ENCODE assay signal across 12 mouse cellular contexts in the genomic region with DNA sequence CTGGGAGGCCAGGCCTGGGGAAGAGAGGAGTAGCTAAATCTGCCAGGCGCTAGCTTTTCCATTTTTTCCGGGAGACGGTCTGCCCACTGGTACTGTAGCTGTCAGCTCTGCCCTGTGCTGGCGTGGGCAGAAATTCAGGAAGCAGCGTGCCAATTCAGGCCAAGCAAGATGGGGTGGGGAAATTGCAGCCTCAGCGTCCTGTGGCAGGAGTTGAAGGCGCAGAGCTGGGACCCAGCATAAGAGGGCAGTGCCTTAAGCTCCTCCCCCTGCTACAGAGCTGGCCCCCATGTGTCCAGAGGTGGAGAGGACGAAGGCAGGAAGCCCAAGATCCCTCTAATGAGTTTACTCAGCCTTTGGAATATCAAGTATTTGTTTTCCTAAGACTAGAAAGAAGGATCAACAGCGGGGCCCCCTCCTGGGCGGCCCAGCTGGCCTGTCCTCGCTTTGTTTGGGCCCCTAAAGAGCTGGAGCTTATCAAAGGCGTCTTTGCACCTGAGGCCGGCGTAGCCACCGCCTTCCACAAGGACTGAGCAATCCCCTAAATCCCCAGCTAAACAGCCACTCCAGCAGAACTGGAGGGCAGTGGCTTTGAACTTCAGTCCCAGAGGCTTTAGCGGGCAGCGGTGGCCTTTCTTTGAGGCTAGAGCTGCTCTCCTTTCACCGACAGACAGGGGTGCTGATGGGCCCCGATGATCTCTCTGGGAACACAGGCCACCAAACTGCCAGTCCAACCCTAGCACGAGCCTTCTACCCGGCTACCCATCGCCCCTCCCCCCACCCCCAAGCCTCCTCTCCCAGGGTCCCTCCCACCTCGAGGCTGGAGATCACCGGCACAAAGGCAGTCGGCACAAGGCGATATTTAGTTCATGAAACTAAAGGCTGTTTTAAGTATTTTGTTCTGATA.
DNase-seq lines count a peak whose midpoint lies in the region; ATAC-seq lines count a peak whose summit lies in the region.
"Had no signal": no experiment of that assay in that cellular context is flagged by ENCODE, and none has a peak within 500 bp of the region (broad histone marks: within the 10 kb centered on the region; RNA-seq: fewer than 3 reads in every experiment).

No protein-coding gene starts in this region.

- H3K9me3 ChIP-seq in heart, embryonic 15.5 days (replicated peaks), result no peaks in the 10 kb centered on the region
- H3K9me3 ChIP-seq in embryonic facial prominence, embryonic 13.5 days, result no peaks in the 10 kb centered on the region
- H3K9me3 ChIP-seq in midbrain, embryonic 12.5 days, result no peaks in the 10 kb centered on the region

- DNase-seq in heart, adult 9 months (ENCODE audit: low spot score in 2 of 2), result no peak
- DNase-seq in Muller cell, postnatal 12 days (ENCODE audit: inconsistent ontology term), result peak; percentile 19
- no peak for DNase-seq in layer of hippocampus, adult 9-11 months
- DNase-seq in kidney, postnatal 36 days, result no peak
- DNase-seq: heart, postnatal 36 days had no signal

- no peak overlapping the region for H3K9ac ChIP-seq in heart, embryonic 15.5 days
- 0 out of 2 replicates have a peak overlapping the region, but pooled peaks have one; percentile 16 for H3K9ac ChIP-seq in embryonic facial prominence, embryonic 13.5 days
- no peak overlapping the region for H3K9ac ChIP-seq in midbrain, embryonic 12.5 days (replicated peaks)

- H3K4me3 ChIP-seq in heart, embryonic 15.5 days, result no peak overlapping the region
- H3K4me3 ChIP-seq in embryonic facial prominence, embryonic 13.5 days, result no peak overlapping the region
- no peak overlapping the region for H3K4me3 ChIP-seq in midbrain, embryonic 12.5 days
- H3K4me3 ChIP-seq: erythroblast, embryonic 14.5 days; left cerebral cortex, adult 2 months had no signal

- H3K4me1 ChIP-seq in heart, embryonic 15.5 days (replicated peaks), result 0 out of 2 replicates have a peak, but pooled peaks cover 6% of the 10 kb centered on the region
- peaks cover 17% of the 10 kb centered on the region for H3K4me1 ChIP-seq in embryonic facial prominence, embryonic 13.5 days
- H3K4me1 ChIP-seq in midbrain, embryonic 12.5 days, result peaks cover 26% of the 10 kb centered on the region

- H3K27me3 ChIP-seq in heart, embryonic 15.5 days, result peaks cover 16% of the 10 kb centered on the region; the same call in 1 of the 2 replicates
- peaks cover 8% of the 10 kb centered on the region; the same call in 1 of the 2 replicates for H3K27me3 ChIP-seq in embryonic facial prominence, embryonic 13.5 days
- peaks cover 30% of the 10 kb centered on the region for H3K27me3 ChIP-seq in midbrain, embryonic 12.5 days

- H3K4me2 ChIP-seq in heart, embryonic 15.5 days, result no peak overlapping the region
- no peak overlapping the region for H3K4me2 ChIP-seq in embryonic facial prominence, embryonic 13.5 days
- H3K4me2 ChIP-seq in midbrain, embryonic 12.5 days (replicated peaks), result peak overlapping the region; percentile 16; the same call in 1 of the 2 replicates

- H3K36me3 ChIP-seq in heart, embryonic 15.5 days, result no peaks in the 10 kb centered on the region
- no peaks in the 10 kb centered on the region for H3K36me3 ChIP-seq in embryonic facial prominence, embryonic 13.5 days
- H3K36me3 ChIP-seq in midbrain, embryonic 12.5 days, result no peaks in the 10 kb centered on the region

- H3K27ac ChIP-seq in heart, embryonic 15.5 days, result no peak overlapping the region
- H3K27ac ChIP-seq in embryonic facial prominence, embryonic 13.5 days, result no peak overlapping the region
- peak overlapping the region; percentile 63 for H3K27ac ChIP-seq in midbrain, embryonic 12.5 days (replicated peaks)
- H3K27ac ChIP-seq: left cerebral cortex, adult 2 months; macrophage had no signal

- 10% methylated on average over 26 of the region's 26 CpGs for WGBS in heart, embryonic 15.5 days
- 13% methylated on average over 26 of the region's 26 CpGs for WGBS in embryonic facial prominence, embryonic 13.5 days
- WGBS in midbrain, embryonic 12.5 days, result 6% methylated on average over 26 of the region's 26 CpGs

- ATAC-seq in heart, embryonic 15.5 days (replicated peaks; ENCODE audit: insufficient number of reproducible peaks, insufficient read depth, low FRiP score, low read depth), result 0 out of 2 replicates have a peak, but pooled peaks have one; percentile 11
- no peak; the same call in 1 of the 2 replicates for ATAC-seq in embryonic facial prominence, embryonic 13.5 days (ENCODE audit: insufficient number of reproducible peaks, insufficient read depth, low FRiP score, low TSS enrichment, low read depth)
- ATAC-seq in midbrain, embryonic 12.5 days (ENCODE audit: low FRiP score, low read depth), result peak; percentile 79
- ATAC-seq in granulocyte monocyte progenitor cell, adult 5-6 weeks (replicated peaks; ENCODE audit: poor library complexity, severe bottlenecking), result no peak

Comparison
In these comparisons a context has a peak if more than half of its experiments do, and no peak if none do; other contexts are left out.
1. ATAC-seq: peak in heart, embryonic 15.5 days (single experiment) and midbrain, embryonic 12.5 days (single experiment); none in embryonic facial prominence, embryonic 13.5 days (single experiment) and granulocyte monocyte progenitor cell, adult 5-6 weeks (single experiment).